Mouse (Mus musculus) C3H10T1/2 (cell line): ENCODE data around the gene Gm11756. TPM values are rescaled to one million over a fixed set of nuclear protein-coding genes. Genes with fewer than 3 reads are reported as not detected.

Source experiments
- polyA plus RNA-seq, 2 experiments: library from polyadenylated mRNA; unstranded; fragments of >200 nt; fragmentation: generic; extraction: Trizol; gene quantifications; one replicate each; pipeline ENCODE4 v1.2.1; 2012; ENCODE audit warnings: missing spikeins in 2 of 2

Gene Gm11756
- polyA plus RNA-seq: not detected

GRCm38 (mm10) chr4:73920660-73921059, at the start of gene Gm11756:
Gene Gm11756 (minus strand): TSS chr4:73920760.

DNA sequence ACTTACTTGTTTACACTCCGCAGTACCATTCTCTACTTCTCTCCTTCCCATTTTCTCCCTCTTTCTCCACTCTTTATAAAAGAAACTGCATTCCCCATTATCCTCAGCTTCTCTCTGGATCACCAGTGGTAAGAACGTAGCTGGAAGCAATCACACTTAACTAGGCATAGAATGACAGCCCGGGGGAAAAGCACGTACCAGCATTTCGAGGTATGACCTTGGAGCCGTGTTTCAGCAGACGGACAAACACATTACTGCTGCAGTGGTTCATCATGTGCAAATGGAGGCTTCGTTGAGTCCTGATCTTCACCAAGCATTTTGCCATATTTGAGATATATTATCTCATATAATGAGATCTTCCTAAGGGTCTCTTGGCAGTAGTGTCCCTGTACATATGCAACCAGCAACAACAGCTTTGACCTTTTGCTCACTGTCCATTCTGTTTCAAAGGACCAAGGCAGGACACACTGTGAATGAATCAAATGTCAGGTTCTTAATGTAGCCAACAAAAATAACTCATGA, 29.9 kb upstream of the Gm11756 start, which contains the start of gene 2310002L09Rik:
2310002L09Rik (minus strand) TSS at position 472 of the 522 bp plus-strand sequence.

DNA sequence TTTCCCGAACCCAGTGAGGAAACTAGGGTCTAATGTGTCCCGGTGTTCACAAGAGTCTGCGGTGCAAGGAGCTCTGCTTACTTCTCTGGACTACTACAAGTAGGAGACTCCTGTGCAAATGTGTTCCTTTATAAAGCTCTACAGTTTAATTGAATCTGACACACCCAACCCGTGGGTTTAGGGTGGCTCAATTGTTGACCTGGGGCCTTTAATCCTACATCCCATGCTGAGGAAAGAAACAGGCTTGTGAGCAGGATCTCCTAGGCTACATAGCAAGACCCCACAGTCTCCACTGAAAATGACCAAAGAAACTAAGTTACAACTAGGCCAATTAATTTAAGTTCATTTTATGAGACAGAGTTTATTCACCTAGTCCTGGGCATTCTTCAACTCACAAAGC, 14.7 kb downstream of the Gm11756 start, which contains the start of gene Gm13871:
Gm13871 (minus strand) TSS at position 101 of the 400 bp plus-strand sequence.

GRCm38 (mm10) chr4:73891012-73891411, 29.5 kb downstream of the Gm11756 start, which contains the start of gene Gm11757:
Gene Gm11757 (minus strand): TSS chr4:73891112.

DNA sequence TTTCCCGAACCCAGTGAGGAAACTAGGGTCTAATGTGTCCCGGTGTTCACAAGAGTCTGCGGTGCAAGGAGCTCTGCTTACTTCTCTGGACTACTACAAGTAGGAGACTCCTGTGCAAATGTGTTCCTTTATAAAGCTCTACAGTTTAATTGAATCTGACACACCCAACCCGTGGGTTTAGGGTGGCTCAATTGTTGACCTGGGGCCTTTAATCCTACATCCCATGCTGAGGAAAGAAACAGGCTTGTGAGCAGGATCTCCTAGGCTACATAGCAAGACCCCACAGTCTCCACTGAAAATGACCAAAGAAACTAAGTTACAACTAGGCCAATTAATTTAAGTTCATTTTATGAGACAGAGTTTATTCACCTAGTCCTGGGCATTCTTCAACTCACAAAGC, 44.4 kb downstream of the Gm11756 start, which contains the start of gene Gm11758:
Gm11758 (minus strand) TSS at position 101 of the 400 bp plus-strand sequence.

Other genes starting within 250 kb of the Gm11756 start
- gene Gm428, start 237.2 kb downstream of the Gm11756 start, polyA plus RNA-seq: not detected
- gene Rasef, start 129.8 kb downstream of the Gm11756 start, polyA plus RNA-seq: not detected
- not detected for gene Gm11758, start 44.5 kb downstream of the Gm11756 start, polyA plus RNA-seq
- gene Gm11757, start 29.6 kb downstream of the Gm11756 start, polyA plus RNA-seq: not detected
- not detected for gene Gm13871, start 14.8 kb downstream of the Gm11756 start, polyA plus RNA-seq
- gene 2310002L09Rik, start 30.1 kb upstream of the Gm11756 start, polyA plus RNA-seq: not detected
- not detected for gene Frmd3, start 92.7 kb upstream of the Gm11756 start, polyA plus RNA-seq